Mouse (Mus musculus) brain, embryonic 18.5 days (tissue): ENCODE measurements at regions not wholly inside any gene's neighbourhood (a gene's known extent, or its start where the extent isn't known, plus 50 kb on each side); places are given as distances from the start of the nearest gene placed in this dataset.
"Not testable (repeated sequence)": the region's sequence is repeated elsewhere in the genome, so short reads cannot be mapped to it uniquely, and the experiment has no call there.

Experiments used
- DNase-seq: peaks from one replicate; pipeline ENCODE4 v3.0.0-alpha.2; 2012; ENCODE audit warnings: low read depth, low spot score

DNA sequence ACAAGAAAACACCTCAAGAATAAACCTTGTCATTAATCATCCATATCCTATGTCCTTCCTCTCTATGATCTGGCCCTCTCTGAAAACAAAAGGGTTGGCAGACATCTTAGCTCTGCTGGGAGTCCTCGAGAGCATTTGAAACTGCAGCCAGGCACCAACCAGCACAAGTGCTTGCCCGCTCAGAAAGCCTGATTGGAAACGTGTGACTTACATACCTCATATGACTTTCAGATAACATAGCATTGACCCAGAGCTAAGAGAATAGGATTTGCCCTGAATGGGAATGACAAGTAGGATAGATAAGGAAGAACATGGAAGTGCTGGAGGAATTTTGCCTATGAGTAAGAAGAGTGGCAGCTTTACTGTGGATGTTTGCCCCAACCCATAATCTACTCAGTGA lies 447.1 kb upstream of the Dab2 start:
- no peak for DNase-seq

DNA sequence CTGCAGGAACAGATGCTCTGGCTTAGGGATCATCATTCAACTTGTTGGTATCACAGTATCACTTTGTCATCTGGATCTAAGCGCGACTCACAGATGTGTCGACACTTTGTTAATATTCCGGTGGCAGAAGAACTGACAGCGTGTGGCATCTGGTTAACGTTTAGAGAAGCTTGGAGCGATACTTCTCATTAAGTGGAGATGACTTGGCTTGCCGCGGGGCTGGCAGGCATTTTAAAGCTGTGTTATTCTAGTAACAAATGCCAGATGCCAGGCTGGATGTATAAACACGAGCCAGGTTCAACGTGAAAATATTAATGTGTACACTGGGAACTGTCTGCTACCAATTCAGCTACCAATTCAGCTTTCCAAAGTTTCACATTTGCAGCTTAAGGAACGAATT lies 430.3 kb upstream of the Dab2 start:
- no peak for DNase-seq

GRCm38 (mm10) chr15:5869866-5870265 lies 429.7 kb upstream of the Dab2 start:
- no peak for DNase-seq

DNA sequence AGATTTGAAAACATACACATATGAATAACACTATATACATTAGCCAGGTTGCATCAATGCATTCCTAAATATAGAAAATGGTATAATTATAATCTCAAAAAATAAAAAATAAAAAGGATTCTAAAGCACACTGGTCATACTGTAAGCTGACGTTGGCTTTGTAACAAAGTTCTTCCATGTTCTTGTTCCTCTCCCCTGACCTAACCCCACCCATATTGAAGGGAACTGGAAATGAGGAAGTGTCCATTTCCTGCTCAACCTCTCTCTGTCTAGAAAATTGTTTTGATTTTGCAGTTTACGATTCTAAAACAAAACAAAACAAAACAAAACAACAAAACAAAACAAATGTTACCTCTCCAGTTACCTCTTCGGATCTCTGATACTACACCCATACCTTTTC lies 427.5 kb upstream of the Dab2 start:
- no peak for DNase-seq

- DNase-seq, result no peak
Measured at GRCm38 (mm10) chr15:5877749-5878148, 421.8 kb upstream of the Dab2 start.

DNA sequence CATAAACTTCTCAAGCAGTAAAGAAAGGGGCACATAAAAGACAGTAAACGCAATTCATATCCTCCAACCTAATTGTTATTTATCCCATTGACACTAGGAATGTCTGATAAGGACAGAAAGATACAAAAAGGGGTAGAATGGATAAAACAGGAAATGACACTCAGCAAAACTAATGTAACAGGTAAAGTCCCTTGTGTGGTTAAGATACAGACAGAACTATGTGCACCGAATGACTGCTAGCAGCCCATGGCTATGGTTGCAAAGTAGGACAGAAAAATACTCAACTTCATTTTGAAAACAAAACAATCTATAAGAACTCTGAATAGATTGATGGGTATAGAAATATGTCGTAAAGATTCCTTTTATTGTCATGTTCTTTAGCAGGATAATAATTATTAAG lies 408.4 kb upstream of the Dab2 start:
- DNase-seq, result no peak

DNA sequence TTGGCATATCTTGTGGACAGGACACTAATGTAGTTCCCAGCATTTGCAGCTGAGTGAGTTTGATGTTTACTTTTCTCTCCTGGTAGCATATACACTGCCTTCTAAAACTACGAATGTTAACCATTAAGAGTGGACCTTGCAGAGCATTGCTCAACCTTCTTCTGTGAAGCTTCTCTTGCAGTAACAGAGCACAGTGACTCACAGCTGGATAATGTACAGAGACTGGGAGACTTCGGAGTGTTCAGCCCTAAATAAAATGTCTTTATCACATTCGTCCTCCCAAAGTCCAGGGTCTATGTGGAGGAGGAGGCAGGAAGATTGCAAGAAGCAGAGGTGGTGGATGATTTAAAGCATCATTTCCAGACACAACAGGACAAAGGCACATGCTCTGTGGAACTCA lies 407.6 kb upstream of the Dab2 start:
- no peak for DNase-seq

DNA sequence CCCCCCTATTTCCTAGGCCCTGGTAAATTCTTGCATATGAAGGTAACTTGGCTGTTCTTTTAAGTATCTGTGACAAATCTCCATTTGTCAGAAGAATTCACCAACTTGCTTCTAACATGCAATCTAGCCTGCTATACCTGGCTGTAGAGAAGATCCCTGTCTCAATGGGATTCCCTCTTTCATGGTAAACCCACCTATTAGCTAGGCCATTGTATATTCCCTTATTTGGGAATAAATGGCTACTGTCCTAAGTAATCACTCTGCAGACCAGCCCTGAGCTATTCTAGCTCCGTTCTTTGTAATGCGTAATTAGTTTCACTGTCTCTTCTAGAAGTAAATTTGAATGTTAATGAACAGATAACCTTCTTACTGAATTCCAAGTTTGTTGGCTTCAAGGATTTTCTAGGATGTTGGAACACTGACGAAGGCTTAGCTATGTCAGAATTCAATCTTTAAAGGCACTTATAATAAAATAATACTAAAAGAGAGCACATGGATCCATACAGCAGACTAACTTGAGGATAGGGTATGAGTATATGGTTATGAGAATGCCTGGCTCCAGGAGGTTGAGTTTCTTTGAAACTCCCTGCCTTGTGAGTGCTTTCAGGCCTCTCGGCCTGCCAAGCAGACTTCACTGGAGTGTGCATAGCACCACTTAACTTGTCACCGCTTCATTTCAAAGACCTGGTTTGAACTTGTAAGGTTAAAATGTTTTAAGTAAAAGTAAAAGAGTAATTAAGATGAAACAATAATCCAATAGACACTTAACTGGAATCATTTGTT lies 403.7 kb upstream of the Dab2 start:
- DNase-seq, result not testable (repeated sequence)

DNA sequence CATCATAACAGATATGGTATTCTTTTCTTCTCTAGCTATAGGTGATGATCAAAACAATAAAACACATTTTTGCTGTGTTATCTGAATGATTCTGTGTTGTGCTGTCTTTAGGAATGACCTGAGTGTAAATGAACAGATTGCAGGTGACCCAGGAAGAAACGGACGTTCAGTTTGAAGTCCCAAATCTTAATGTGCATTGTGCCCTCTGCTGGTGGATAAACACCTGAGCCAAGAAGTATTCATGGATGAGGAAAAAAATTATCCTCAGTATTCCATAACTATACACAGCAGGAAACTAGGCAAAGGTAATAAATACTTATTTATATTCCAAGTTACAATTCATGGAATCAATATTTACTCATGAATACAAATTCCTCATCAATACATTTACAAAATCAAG lies 384.3 kb upstream of the Dab2 start:
- DNase-seq, result peak; percentile 2

DNA sequence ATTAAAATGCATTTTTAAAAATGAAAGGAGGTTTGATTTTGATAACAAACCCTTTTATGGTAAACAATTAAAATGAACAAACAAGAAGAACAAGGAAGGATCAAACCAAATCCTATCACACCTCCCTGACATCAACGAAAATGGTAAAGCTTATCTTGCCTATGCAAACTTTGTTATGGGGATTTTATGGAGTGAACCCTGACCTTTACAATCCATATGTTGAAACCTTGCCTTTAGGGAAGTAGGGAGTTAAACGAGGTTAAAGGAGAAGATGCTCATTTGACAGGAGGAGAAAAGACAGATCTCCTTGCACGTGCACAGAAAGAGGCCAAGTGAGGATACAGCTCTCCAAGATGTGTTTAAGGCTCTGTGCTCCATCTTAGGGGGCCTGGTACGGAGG lies 379.5 kb upstream of the Dab2 start:
- no peak for DNase-seq

DNA sequence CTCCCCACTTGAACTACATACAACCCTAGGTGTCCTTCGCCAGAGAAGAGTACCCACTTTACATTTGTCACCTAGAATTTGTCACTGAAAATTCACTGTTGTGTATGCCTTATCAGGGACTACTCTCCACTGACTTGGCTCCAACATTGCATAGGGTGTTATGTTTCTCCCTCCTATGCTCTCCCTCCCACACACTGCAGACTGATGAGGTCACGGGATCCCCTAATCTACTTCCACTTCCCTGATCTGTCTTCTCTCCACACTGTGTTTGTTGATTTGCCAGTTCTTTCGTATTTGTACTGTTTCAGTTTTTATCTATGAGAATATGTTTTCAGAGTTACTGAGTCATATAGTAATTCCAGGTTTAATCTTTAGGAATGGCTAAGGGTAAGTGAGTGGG lies 371.8 kb upstream of the Dab2 start:
- no peak for DNase-seq

DNA sequence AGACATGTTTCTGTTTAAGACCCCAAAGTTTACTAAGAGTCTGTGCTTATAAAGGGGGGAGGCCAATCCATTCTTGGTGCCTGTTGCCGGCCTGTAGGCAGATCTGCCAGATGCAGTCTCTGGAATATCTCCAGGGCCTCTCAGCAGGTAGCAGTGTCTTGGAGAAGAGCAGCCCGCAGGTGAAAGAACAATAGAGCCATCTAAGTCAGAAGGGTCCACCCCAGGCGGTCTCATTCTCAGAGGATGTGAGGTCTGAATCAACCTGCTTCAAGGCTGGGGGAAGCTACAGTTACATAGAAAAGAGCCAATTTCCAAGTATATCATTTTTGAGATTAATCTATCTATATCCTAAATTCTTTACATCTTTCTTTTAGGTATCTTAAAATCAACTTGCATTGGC lies 366.0 kb upstream of the Dab2 start:
- no peak for DNase-seq

DNA sequence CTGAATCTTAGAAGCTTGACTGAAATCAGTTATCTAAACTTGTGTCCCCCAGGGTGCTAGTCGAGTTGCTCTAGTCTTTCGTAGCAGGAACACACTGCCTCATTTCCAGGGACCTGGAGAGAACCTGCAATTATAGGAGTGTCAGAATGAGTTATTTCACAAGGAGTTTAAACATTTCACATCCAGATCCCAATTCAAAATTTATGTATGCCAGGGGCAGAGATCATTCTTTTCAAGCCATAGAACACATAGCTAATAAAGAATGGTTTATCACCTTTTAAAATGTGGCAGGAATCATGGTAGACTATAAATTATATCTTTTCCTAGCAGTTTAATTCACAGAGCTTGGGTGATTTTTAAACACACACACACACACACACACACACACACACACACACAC lies 358.6 kb upstream of the Dab2 start:
- DNase-seq, result no peak

DNA sequence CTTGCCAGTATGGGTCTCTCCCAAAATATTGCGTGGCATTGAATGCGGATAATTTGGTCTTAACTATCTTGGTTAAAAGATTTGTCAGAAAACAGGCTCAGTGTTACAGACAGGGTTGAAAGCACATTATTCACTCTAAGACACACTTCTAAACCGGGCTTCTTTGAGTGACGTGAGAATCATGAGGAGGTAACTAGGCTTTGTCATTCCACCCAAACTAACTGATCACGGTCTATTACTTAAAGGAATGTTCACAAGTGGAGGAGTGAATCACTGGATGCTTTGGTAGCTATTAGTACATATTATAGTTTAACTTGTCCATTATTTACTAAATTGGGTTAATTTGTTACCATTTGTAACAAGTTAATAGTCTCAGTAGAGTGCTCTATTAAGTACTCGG lies 352.9 kb upstream of the Dab2 start:
- no peak for DNase-seq

DNA sequence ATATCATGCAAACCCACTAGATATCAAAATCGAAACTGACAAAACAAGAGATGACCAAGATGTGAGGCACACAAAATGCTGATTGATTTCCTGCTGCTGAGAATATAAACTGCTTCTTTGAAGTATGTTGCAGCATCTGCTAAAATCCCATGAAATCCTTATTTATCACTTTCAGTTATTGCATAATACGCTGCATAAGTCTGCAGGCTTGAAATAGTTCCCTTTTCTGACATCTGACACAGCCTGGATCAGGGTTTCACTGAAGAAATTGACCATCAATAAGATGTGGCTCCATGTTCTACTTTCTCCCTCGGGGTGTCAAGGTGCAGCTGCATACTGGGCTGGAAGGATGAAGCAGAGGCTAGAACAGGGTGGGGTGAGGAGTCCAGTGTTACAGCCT lies 348.7 kb upstream of the Dab2 start:
- no peak for DNase-seq

DNA sequence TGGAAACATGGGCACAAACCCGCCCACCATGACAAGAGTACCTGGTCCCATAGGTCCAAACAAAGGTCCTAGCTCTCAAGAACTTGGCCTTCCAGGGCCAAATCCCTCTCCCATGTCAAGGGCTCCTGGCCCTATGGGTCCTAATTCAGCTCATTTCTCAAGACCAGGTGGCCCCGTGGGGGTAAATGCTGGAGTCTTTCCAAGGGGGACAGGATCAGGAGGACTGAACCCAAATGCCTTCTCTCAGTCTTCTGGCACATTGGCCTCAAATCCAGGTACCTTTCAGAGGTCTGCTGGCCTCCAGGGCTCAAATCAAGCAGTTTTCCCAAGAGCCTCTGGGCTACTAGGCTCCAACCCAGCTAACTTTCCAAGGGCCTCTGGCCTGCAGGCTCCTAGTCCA lies 347.9 kb upstream of the Dab2 start:
- DNase-seq, result not testable (repeated sequence)

- DNase-seq, result no peak
Measured at GRCm38 (mm10) chr15:5953106-5953505, 346.5 kb upstream of the Dab2 start.

GRCm38 (mm10) chr15:5991351-5992065 lies 308.1 kb upstream of the Dab2 start:
- no peak for DNase-seq

GRCm38 (mm10) chr15:5992146-5992545 lies 307.4 kb upstream of the Dab2 start:
- not testable (repeated sequence) for DNase-seq

GRCm38 (mm10) chr15:6000816-6001215 lies 298.8 kb upstream of the Dab2 start:
- DNase-seq, result no peak

DNA sequence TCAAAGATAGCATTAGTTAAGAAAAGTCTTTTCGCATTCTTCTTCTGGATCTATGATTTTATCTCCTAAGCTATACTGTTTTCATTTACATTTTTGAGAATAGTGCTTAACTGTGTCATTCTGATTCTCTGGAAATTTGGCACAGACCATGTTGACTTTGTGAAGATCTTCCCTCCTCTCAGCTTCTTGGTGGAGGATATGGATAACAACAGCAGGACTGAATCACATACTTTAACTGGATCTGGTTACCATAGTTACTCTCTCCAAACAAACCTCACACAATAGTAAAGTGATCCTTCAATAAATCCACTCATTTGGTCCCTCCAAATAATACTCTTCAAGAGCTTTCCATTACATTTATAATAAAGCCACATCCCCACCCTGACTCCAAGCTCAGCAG lies 298.2 kb upstream of the Dab2 start:
- DNase-seq, result no peak

- no peak for DNase-seq
Measured at GRCm38 (mm10) chr15:6014982-6015381, 284.6 kb upstream of the Dab2 start.

- no peak for DNase-seq
Measured at GRCm38 (mm10) chr15:6016637-6017049, 282.9 kb upstream of the Dab2 start.
